Mouse (Mus musculus) R1 (cell line): ENCODE data around the gene Atxn2.
A peak's percentile ranks its signal among the peaks of the same experiment; 100 is the strongest.
"Not testable (repeated sequence)": the region's sequence is repeated elsewhere in the genome, so short reads cannot be mapped to it uniquely, and the experiment has no call there.

ENCODE experiments used
- DNase-seq: peaks from one replicate; pipeline ENCODE4 v3.0.0-alpha.2; 2018; ENCODE audit warnings: low read depth, low spot score

Atxn2 gene

DNA sequence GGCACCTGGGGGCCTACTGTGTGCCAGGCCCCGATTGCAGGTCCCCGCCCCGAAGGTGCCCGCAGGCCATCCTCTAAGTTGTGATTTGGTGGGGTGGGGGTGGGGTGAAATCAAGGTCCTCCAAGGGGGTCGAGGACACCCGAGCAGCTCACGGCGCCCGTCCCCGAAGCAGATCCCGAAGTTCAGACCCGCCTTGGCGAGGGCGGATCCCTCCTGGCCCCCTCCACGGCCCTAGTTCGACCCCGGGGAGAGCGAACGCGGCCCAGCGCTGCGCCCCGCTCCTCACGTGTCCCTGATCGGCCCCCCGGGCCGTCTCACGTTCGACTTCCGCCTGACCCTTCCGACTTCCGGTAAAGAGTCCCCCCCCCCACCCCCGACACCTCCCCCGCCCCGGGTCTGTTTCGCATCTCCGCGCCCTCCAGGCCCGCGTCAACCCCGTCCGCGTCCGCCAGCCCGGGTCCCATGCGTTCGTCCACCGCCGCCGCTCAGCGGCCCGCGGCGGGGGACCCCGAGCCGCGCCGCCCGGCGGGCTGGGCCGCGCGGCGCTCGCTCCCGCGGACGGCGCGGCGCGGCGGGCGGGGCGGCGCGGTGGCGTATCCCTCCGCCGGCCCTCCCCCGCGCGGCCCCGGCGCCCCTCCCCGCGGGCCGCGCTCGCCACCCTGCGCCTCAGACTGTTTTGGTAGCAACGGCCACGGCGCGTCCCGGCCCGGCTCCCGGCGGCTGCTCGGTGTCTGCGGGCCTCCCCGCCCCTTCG lies at the start of gene Atxn2:
Atxn2 (plus strand) TSS at position 164 of the 754 bp plus-strand sequence.
- peak; percentile 90 for DNase-seq

DNA sequence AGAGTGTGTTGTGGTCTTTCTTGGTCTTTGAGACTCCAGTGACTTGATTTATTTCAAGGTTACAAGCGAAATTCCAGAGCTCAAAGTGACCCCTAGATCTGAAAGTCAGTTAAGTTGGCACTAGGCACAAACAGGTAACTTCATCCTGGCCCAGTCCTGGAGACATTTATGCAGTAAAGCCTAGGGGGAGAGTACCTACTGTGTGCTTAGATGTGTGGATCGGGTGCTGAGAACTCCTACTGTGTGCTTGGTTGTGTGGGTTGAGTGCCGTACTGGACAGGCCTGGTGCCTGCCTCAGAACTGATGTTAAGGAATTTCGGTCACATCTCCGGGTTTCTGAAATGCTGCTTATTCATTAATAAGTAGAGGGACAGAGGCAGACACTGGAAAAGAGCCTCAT lies 49.6 kb upstream of the Atxn2 start:
- DNase-seq, result no peak

DNA sequence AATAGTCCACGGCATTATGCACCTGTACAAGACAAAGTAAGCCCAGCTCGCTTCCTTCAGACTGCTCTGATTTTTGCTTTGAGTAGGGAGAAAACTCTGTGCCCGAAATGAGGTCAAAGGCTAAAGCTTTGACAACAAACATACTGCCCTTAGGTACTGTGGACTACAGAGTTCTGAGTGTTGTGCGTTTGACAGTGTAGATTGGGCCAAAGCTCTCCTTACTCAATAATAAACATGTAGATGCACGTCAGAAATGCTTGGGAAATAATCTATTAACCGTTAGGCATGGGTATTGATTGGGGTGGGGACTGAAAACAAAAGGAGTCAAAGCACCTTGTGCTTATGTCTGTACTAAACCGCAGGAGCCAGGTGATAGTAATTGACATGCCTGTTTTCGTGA lies 47.7 kb upstream of the Atxn2 start:
- DNase-seq, result no peak

DNA sequence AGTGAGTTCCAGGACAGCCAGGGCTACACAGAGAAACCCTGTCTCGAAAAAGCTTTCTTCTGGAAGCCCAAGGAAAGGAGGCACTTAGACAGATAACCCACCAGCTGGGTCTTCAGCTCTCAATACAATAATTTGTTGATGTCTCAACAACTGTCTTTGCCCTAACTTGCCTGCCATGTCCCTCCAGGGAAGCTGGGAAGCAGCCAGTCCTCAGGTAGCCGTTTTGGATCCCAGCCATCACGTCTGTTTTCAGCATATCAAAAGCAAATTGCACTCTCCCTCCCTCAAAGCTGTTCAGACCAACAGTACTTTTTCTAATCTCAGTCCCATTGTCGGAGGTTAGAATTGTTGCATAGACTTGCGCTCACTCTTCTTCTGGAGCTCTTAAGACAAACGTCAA lies 47.1 kb upstream of the Atxn2 start:
- no peak for DNase-seq

DNA sequence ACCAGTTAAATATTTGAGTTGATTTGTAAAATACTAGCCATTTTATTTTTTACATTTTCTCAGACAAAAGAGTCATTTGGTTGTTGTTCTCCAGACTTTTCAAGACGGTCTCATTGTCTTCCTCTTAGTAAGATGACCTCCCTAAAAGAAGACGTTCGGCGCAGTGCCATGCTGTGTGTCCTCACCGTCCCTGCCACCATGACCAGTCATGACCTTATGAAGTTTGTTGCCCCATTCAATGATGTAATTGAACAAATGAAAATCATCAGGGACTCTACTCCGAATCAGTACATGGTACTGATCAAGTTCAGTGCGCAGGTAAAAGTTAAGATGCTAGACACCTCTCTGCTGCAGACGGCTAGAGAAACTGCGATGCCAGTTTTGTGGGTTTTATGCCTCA lies 46.2 kb upstream of the Atxn2 start:
- no peak for DNase-seq

DNA sequence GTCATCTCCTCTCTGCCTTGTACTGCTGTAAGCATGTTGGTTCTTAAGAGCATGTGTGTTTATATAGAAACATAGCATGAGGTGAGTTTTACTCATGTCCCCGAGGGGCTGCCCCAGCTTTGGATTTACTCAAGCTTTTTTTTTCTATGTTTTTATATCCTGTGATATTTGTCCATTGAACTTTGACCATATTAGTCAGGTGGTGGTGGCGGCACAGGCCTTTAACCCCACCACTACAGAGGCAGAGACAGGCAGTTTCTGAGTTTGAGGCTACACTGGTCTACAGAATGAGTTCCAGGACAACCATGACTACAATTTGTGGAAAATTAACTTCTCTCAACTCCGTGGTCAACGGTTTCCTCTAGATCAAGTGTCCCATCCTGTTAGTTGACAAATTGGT lies 44.1 kb upstream of the Atxn2 start:
- DNase-seq, result no peak

DNA sequence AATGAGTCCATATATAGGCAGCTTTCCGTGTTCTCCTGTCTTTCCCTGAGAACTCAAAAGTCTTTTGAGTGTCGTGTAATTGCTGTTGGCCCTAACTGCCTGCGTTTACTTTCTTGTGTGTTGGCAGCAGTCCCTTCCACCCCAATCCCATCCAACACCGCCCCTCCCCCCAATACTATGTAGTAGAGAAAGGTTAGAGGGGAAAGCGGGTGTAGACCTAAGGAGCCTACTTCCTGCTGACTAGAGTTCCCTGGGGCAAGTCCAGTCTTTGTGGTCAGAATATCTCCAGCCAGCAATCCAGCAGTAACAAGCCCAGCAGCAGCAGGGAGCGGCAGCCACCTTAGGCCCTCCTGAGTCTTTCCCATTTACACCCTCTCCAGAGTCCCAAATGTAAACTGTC lies 42.7 kb upstream of the Atxn2 start:
- DNase-seq, result no peak

DNA sequence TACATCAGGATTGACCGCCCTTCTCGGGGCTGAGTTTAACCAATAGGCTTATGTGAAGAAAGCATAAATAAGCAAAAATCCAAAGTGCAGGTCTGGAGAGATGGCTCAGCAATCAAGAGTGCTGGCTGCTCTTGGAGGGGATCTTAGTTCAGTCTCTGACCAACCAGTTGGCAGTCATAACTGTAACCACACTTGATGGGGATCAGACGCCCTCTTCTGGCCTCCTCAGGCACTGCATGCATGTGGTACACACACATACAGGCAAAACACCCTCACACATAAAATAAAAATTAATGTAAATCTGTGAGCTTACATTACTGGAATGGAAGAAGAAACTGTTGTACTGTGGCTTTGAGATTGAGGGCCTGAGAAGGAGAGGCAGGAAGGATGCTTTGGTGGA lies 40.7 kb upstream of the Atxn2 start:
- peak; percentile 76 for DNase-seq

DNA sequence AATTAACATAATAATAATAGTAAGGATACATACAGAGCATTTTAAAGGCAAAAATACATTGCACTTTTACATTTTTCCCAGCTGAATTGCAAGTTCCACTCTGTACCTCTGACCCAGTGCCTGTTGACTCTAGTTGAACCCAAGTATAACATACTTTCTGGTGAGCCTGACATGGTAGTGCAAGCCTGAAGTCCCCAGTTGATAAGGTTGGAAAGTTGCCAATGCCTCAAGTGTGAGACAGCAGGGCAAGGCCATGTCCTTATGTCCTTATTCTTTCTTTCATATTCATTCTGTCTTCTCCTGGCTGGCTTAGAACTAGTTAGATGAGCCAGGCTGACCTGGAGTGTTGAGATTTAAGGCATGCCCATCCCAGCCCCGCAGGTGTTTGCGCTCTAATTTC lies 28.9 kb upstream of the Atxn2 start:
- no peak for DNase-seq

DNA sequence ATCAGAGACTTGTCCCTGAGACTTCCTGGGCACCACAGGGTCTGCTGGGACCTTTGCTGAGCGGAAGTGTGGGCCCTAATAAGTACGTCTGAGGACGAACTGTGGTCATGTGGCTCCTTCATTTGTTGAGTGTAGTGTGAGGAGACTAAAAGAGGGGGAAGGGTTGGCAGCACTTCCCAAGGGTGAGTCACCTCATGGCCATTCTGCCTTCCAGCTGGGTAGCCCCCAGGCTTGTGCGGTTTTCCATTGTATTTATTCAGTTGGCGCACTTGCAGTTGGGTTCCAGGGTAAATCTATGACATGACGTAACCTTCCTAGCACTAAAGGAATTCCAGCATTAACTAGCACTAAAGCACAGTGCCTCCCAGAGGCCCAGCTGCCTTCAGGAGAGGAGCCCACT lies 25.6 kb upstream of the Atxn2 start:
- DNase-seq, result peak; percentile 14

DNA sequence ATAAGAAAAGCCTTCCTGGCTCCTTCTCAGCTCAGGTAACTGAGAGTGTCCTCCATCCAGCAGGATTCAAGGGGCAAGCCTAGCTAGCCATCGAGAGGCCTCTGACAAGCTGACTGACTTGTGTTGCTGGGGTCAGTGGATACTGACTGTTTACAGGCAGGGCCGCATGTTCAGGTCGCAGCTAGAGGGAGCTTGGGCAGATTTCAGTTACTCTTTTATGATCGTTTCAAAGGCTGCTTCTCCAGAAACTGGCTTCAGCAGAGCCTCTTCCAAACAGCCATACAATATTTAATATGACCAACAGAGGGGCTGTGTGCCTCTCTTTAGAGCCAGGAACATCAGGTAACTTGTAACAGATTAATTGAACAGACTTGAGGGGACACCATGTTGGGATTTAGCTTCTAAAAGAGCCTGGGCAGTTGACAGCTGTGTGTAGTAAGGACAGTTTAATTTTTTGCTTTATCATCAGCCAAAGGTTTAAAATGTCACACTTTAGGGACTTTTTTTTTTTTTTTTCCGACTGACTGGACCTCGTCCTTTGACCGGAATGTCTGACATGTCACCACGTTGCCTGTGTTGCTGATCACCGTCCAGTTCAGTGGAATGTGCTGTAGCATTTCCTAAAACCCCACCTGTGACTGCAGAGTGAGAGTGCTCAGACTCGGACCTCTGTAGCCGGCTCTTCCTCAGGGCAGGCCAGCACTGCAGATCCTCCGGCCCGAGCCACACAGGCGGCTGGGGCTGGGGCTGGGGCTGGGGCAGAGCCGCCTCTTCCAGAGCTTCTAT lies 24.8 kb upstream of the Atxn2 start:
- no peak for DNase-seq

DNA sequence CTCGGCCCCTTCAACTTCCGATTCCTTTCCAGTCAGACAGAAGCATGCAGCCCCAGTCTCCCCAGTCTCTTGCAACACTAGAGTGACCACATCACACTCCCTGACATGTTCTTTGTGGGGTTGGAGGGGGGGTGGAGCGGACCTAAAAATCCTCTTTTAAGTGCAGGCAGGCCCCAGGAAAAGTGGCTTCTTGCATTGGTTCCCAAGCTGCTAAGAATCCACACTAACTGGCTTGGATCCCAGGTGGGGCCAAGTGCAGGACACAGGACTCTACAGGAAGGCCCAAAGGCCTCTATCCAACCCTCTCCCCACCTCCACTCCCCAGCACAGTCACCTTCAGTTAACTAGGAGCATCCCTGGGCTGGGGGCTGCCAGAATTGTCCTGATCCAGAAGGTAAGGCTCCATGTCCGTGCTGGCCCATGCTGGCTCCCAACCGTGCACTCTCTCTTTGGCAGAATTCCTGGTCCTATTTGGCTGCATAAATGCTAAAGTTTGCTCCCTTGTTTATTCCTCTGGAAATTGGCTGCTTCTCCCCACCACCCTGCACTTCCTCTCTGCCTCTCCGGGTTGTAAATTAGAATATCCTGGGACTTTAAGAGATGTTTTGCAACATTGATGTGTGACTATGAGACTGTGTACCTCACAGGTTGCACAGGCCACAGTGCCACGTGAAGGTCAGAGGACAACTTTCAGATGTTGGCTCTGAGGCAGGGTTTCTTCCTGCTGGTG lies 20.5 kb upstream of the Atxn2 start:
- DNase-seq, result no peak

DNA sequence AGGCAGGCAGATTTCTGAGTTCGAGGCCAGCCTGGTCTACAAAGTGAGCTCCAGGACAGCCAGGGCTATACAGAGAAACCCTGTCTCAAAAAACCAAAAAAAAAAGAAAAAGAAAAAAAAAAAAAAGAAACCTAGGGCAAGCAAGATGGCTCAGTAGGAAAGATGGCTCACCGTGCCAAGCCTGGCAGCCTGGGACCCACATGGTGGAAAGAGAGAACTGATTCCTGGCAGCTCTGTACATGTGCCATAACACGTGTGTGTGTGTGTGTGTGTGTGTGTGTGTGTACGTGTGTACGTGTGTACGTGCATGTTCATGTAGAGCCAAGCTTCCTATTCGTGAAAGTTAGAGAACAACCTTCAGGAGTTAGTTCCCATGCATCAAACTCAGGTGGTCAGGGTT lies 19.7 kb upstream of the Atxn2 start:
- DNase-seq, result not testable (repeated sequence)

DNA sequence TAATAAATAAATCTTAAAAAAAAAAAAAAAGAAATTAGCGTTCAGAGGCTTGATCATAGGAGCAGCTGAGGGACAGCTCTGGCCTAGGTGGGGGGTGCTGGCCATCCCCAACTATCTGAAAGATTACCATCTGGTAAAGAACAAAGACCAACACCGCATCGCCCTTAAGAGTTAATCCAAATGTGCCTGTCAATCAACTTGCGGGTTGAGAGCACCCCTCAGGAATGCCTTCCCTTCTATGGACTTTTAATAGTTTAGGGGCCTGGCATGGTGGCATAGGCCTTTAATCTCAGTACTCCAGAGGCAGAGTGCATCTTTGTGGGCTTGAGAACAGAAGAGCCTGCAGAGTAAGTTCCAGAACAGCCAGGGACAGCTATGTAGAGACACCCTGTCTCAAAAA lies 18.2 kb upstream of the Atxn2 start:
- no peak for DNase-seq

DNA sequence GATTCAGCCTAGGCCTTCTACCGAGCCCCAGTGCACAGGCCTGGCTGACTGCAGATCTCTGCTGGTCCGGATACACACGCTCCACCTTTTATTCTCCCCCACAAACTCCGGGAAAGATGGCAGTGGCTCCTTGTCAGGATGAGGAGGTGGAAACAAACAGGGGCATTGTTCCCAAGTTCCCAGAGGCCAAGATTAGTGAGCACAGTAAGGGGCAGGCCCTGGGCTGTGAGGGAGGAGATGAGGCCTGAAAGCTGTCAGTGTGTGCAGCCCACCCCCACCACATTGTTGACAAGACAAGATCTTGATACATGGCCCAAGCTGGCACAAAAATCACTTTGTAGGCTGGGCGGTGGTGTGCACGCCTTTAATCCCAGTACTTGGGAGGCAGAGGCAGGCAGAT lies 14.4 kb upstream of the Atxn2 start:
- DNase-seq, result no peak

DNA sequence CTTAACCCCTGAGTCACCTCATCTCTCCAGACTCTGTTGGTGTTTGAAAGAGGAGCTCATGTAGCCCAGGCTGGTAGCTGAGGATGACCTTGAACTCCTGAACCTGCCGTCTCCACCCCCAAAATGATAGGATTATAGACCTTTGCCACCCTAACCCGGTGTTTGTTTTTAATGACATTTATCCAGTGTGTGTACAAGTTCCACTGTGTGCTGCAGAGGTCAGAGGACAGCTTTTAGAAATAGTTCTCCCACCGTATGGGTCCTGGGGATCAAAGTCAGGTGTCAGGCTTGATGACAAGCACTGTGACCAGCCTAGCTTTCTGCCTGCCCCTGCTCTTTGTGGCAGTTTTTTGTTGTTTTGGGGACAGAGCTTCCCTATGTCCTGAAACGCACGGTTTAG lies 11.2 kb upstream of the Atxn2 start:
- peak; percentile 35 for DNase-seq

DNA sequence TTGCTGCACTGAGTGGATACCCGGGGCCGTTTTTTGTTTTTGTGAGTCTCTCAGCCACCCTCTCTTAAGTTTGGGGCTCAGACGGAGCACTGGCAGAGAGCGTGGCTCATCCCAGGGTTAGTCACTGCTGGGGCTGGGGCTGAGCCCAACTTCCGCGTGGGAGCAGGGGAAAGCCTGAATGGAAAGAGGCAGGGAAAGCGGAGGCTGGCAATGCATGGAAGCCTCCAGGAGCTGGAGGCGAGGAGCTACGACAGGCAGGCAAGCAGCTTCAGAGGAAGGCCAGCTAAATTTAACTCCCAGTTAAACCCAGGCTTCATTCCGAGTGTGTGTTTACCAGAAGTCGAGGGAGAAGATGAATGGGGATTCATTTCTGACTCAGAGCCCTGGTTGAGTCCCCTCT lies 10.6 kb upstream of the Atxn2 start:
- DNase-seq, result peak; percentile 16

DNA sequence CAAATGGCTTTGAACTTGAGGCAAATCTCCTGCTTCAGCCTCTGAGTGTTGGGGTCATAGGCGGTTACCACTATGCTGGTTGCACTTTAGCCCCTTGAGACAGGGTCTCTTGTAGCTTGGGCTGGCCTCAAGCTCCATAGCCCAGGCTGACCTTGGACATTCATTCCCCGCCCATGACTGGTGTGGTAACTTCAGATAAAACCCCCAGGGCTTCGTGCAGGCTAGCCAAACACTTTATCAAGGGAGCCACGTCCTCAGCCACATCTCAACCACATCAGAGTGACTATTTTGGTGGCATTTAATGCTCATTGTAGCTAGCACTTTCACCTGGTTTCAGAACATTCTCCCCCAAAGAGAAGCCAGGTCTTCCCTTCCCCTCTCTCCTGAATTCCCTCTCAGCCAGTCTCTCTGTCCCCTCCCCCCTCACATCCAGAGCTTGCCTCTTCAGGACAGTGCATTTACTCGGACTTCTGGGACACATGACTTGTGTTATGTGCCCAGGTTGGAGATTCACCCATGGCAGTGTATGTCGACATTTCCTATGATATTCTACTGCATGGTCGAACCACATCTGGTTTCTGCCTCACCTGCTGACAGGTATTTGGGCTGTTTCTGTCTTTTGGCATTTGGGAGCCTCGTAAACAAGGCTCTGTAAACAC lies 9.9 kb upstream of the Atxn2 start:
- DNase-seq, result no peak

DNA sequence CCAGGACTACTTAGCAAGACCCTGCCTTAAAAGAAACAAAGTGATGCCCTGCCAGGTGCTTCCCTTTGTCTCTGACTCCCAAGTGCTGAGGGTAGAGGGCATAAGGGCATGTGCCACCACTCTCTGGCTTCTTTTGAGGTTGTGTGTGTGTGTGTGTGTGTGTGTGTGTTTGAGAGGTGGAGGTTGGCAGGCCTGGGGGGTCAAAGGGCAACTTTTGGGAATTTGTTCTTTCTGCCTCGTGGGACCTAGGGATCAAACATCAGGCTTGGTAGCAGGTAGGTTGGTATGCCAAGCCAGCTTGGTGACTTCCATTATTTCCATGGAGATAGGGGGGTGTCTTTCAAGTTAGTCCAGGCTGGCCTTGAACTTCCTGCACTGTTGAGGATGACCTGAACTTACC lies 7.8 kb upstream of the Atxn2 start:
- no peak for DNase-seq

DNA sequence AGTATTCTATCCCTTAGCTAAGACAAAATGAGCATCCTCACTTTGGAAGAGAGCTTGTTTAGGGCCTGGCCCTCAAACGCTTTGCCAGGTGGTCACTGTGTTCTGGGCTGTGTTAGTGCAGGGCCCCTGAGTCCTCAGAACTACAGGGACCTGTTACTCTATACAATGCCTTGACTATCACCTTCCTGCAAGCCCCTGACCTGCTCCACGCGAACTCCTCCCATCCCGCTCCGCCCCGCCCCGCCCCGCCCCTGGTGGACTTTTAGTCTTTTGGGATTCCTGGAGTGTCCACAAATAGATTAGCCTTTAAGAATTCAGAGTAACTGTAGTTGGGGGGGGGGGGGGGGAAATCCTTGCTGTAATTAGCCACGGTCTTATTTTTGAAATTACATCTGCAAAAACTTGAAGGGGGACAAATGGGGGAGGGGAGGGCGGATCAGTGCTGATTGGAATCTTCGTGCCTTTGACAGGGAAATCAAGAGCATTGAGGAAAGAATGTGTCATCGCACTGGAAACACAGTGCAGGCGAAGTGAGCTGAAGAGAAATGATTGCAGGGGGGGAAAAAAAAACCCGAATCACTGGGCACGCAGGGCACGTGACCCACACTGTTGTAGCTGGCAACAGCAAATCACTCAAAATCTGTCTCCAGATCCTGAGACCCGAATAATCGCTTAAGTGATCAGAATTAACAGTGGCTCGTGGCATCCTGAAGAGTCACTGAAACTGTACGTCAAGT lies 6.5 kb upstream of the Atxn2 start:
- DNase-seq, result peak; percentile 73

DNA sequence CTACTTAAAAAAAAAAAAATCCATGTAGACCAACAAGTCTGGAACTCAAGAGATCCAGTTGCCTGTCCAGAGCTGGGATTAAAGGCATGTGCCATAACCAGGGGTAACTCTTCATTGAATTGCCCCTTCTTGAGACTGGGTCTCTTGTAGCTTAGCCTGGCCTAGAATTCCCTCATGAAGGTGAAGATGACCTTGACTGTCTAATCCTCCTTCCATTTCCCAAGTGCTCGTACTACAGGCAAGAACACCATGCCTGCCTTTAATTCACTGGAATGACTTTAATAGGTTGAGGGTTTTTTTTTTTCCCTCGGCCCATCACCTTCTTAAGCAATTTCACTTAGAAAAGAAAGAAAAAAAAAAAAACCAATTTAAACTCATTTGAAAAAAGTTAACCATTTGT lies 735 bp upstream of the Atxn2 start:
- DNase-seq, result peak; percentile 61

DNA sequence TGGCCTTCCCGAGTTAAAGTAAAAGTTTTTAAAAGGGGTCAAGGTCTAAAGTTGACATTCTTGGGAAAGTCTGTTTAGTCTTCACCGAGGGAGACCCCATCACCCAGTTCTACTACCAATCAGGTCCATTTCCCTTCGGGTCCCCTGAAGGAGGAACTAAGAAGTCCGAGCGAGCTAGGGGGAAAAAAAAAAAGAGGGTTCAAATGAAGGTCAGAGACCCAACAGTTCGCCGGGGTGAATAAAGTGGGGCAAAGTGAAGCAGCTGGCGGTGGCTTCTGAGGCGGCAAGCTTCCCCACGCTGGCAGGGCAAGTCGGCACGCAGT lies 325 bp upstream of the Atxn2 start:
- DNase-seq, result peak; percentile 81
